Mouse (Mus musculus) olfactory bulb, adult 2 months (tissue): ENCODE measurements around the gene Trpc2.

ENCODE experiments used
- CTCF ChIP-seq: fragments of 200-500 bp; IDR thresholded peaks from 2 replicates; pipeline ENCODE4 v1.5.1; 2012; ENCODE audit warnings: low read depth, mild to moderate bottlenecking, low read length, moderate library complexity; ENCODE audit not compliant: insufficient read depth
- POLR2A ChIP-seq: fragments of 200-500 bp; IDR thresholded peaks from 2 replicates; pipeline ENCODE4 v1.6.1; 2012; ENCODE audit warnings: mild to moderate bottlenecking, low read depth, low read length, moderate library complexity; ENCODE audit not compliant: insufficient read depth

- TF ChIP-seq CTCF (no peak), POLR2A (no peak)
Measured at GRCm38 (mm10) chr7:102113151-102113729, 30.3 kb downstream of the Trpc2 start.
